Mouse (Mus musculus): ENCODE results near the gene Klhl6.

GRCm38 (mm10) chr16:19960407-19961058 lies 22.3 kb downstream of the Klhl6 start:
- no peak for TF ChIP-seq CTCF (IDR thresholded peaks at IDR 0.05; ENCODE audit: borderline replicate concordance, control insufficient read depth, extremely low read depth, insufficient read depth, low read length, poor library complexity)
- TF ChIP-seq POLR2A (IDR thresholded peaks at IDR 0.05; ENCODE audit: control insufficient read depth, extremely low read depth, insufficient read depth, low read length, poor library complexity) = no peak

Data from thymus, adult 2 months (tissue).